Mouse (Mus musculus) ES-Bruce4 (cell line): ENCODE measurements at regions not wholly inside any gene's neighbourhood (a gene's known extent, or its start where the extent isn't known, plus 50 kb on each side); places are given as distances from the start of the nearest gene placed in this dataset.

ENCODE experiments used
- H3K27ac ChIP-seq: 2 replicates; pipeline ENCODE4 v1.5.1; 2012; ENCODE audit warnings: low read length, inconsistent platforms; ENCODE audit not compliant: insufficient read depth
- H3K27me3 ChIP-seq: 2 replicates; pipeline ENCODE4 v1.6.1; 2012; ENCODE audit warnings: mild to moderate bottlenecking, low read length, inconsistent platforms; ENCODE audit not compliant: control insufficient read depth, poor library complexity, insufficient read depth, severe bottlenecking
- H3K36me3 ChIP-seq: 2 replicates; pipeline ENCODE4 v1.6.1; 2012; ENCODE audit warnings: inconsistent platforms, mild to moderate bottlenecking, low read length, moderate library complexity; ENCODE audit not compliant: control insufficient read depth, poor library complexity, insufficient read depth, severe bottlenecking
- H3K4me1 ChIP-seq: one replicate; pipeline ENCODE4 v1.8.1; 2011; ENCODE audit warnings: low read length; ENCODE audit not compliant: control insufficient read depth, insufficient read depth
- H3K4me3 ChIP-seq: 2 replicates; pipeline ENCODE4 v1.5.1; 2011; ENCODE audit warnings: low read depth, mild to moderate bottlenecking, low read length
- H3K9ac ChIP-seq: 2 replicates; pipeline ENCODE4 v1.6.1; 2012; ENCODE audit warnings: low read depth, mild to moderate bottlenecking, inconsistent platforms; ENCODE audit not compliant: poor library complexity, severe bottlenecking
- H3K9me3 ChIP-seq: replicated peaks from 2 replicates; pipeline ENCODE4 v1.6.1; 2012; ENCODE audit warnings: mild to moderate bottlenecking, low read length, inconsistent platforms; ENCODE audit not compliant: control insufficient read depth, poor library complexity, insufficient read depth, severe bottlenecking
- CTCF ChIP-seq: IDR thresholded peaks from one replicate; pipeline ENCODE4 v1.8.1; 2011; ENCODE audit warnings: low read depth, low read length
- EP300 ChIP-seq: IDR thresholded peaks from 2 replicates; pipeline ENCODE4 v1.6.1; 2011; ENCODE audit warnings: low read depth, low read length; ENCODE audit not compliant: insufficient read depth
- POLR2A ChIP-seq: IDR thresholded peaks from one replicate; pipeline ENCODE4 v1.8.1; 2011; ENCODE audit warnings: low read length; ENCODE audit not compliant: insufficient read depth

DNA sequence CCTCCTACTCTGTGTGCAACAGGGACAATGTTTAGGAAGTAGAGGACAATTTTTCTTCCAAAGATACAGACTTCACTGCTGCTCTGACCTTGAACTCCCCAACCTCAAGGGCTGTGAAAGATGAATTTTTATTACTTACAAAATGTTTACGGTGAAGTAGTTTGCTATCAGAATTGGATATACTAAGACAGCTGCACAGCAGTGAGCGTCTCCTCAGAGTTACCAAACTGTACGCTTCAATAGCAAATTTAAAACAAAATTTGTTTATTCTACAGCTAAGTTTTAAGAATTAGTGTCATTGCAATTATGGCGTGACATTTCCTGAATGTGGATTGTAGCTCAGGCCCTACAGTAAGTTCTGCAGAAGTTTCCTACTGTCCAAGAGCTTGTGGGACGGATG lies 270.3 kb upstream of the Nr4a3 start:
- Histone ChIP-seq H3K9ac (no peak overlapping the region), H3K27me3 (no peaks in the 10 kb centered on the region), H3K9me3 (no peaks in the 10 kb centered on the region), H3K36me3 (no peaks in the 10 kb centered on the region), H3K4me3 (no peak overlapping the region), H3K27ac (no peak overlapping the region), H3K4me1 (no peaks in the 10 kb centered on the region)
- TF ChIP-seq CTCF (no peak), EP300 (no peak), POLR2A (no peak)

DNA sequence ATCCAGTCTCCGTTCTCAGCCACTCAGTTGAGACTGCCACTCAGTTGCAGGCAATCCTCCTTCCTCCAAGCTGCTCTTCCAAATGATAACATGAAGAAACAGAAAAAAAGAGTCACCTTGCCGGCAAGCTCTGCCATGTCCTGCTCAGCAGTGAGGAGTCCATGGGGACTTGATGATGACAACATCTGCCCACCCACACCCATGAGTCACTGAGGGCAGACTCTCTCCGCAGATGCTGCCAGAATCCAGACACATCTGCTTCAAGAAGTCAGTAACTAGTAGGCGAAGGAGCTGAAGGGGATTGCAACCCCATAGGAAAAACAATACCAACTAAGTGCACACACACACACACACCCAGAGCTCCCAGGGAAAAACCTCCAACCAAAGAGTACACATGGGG lies 263.9 kb upstream of the Nr4a3 start:
- Histone ChIP-seq H3K4me3 (no peak overlapping the region), H3K27ac (no peak overlapping the region), H3K36me3 (no peaks in the 10 kb centered on the region), H3K27me3 (no peaks in the 10 kb centered on the region), H3K4me1 (no peaks in the 10 kb centered on the region), H3K9me3 (no peaks in the 10 kb centered on the region), H3K9ac (no peak overlapping the region)
- no peak for TF ChIP-seq CTCF
- no peak for TF ChIP-seq POLR2A
- no peak for TF ChIP-seq EP300

DNA sequence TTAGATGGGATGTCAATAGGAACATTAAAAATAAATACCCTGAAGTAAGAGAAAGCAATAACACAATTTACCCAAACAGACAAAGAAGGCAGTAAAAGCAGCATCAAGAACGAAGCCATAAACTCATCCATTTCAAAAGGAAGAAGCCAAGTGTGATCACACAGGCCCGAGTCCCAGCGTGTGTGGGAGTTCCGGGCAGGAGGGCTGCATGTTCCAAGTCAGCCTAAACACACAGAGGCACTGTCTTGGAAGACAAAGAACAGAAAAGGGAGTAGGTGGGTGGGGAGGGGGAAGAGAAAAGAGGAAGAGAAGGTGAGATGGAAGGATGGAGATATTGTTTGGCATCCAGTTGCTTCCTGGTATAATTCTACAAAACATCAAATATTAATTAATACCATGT lies 248.0 kb upstream of the Nr4a3 start:
- H3K36me3 ChIP-seq, result no peaks in the 10 kb centered on the region
- no peaks in the 10 kb centered on the region for H3K27me3 ChIP-seq
- TF ChIP-seq EP300 (no peak), CTCF (no peak), POLR2A (no peak)
- no peaks in the 10 kb centered on the region for H3K4me1 ChIP-seq
- H3K9me3 ChIP-seq, result no peaks in the 10 kb centered on the region
- H3K9ac ChIP-seq, result no peak overlapping the region
- H3K27ac ChIP-seq, result no peak overlapping the region
- no peak overlapping the region for H3K4me3 ChIP-seq

DNA sequence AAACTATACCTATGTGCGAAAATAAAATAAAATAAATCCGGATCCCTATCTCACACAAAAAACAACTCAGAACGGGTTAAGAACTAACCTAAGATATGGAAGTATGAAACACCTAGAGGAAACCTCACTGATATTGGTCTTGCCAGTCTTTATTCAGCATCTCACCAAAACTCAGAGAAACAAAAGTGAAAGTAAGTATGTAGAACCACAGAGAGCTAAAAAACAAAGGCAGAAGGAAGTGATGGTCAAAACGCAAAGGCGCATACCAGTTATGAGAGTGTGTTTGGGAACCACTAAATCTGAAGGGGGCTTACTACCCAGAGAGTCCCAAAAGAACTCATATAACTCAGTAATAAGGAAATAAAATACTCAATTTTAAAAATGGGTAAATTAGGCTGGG lies 245.8 kb upstream of the Nr4a3 start:
- Histone ChIP-seq H3K9me3 (no peaks in the 10 kb centered on the region), H3K27me3 (no peaks in the 10 kb centered on the region), H3K36me3 (no peaks in the 10 kb centered on the region), H3K9ac (no peak overlapping the region), H3K4me3 (no peak overlapping the region), H3K4me1 (no peaks in the 10 kb centered on the region), H3K27ac (no peak overlapping the region)
- TF ChIP-seq CTCF (no peak), POLR2A (no peak), EP300 (no peak)

DNA sequence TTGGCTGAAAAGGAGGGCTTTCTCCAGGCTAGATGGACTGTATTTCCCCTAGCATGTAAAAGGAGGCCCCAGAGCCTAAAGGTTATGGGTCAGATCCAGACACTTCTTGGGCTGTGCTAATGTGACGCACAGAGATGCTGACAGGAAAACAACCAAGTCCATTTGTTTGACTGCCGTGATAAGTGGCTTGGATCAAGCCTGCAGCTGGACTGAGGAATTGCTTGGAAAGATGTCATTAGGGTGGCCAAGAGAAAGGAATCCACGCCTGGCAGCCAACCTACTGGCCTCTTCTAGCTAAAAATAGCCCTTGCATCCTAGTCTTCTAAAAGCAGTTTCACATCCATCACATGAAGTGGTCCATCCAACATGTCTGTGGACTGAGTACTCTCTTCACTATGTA lies 241.8 kb upstream of the Nr4a3 start:
- TF ChIP-seq EP300 (no peak), POLR2A (no peak), CTCF (no peak)
- Histone ChIP-seq H3K9me3 (no peaks in the 10 kb centered on the region), H3K27me3 (no peaks in the 10 kb centered on the region), H3K36me3 (no peaks in the 10 kb centered on the region), H3K4me3 (no peak overlapping the region), H3K4me1 (no peaks in the 10 kb centered on the region), H3K27ac (no peak overlapping the region), H3K9ac (no peak overlapping the region)

DNA sequence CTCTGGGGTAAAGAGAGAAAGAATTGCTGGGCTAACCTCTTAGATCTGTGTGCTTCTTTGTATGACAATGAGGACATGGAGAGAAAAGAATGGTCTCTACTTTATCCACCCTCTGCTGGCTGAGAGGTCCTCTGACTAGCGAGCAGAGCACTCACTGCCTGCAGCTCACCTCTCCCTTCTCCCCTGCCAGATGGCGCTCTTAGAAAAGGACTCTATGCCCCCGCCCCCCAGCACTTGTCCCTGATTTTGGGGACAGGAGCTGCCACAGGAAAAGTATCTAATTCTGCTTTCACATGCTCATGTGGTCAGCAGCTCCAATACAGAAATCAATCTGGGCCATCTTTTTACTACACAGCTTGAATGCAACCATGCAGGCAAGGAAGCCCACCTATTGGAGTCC lies 237.1 kb upstream of the Nr4a3 start:
- Histone ChIP-seq H3K36me3 (no peaks in the 10 kb centered on the region), H3K4me1 (no peaks in the 10 kb centered on the region), H3K9me3 (no peaks in the 10 kb centered on the region), H3K27ac (no peak overlapping the region), H3K9ac (no peak overlapping the region), H3K4me3 (no peak overlapping the region), H3K27me3 (no peaks in the 10 kb centered on the region)
- TF ChIP-seq CTCF (no peak), EP300 (no peak), POLR2A (no peak)

DNA sequence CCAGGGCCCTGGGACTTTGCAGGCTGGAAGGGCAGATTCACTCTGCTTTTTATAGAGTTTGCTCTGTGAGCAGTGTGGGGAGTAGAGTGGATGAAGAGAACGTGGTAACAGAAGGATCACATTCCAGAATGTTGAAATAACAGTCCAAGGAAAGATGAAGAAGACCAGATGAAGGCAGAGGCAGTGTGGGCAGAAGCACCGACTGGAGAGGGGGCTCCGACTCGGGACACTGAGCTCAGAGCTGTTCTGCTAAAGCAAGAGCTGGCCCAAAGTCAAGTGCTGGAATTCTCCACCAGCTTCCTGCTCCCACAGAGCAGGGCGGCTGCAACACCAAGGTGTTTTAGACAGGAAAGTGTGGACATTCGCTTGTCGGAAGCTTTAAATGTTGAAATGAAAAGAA lies 230.9 kb upstream of the Nr4a3 start:
- H3K27me3 ChIP-seq, result no peaks in the 10 kb centered on the region
- no peaks in the 10 kb centered on the region for H3K9me3 ChIP-seq
- no peaks in the 10 kb centered on the region for H3K36me3 ChIP-seq
- no peak overlapping the region for H3K27ac ChIP-seq
- TF ChIP-seq EP300 (no peak), CTCF (no peak), POLR2A (no peak)
- H3K4me3 ChIP-seq, result no peak overlapping the region
- H3K9ac ChIP-seq, result no peak overlapping the region
- no peaks in the 10 kb centered on the region for H3K4me1 ChIP-seq
